Mouse (Mus musculus) v-Abl transformed pro-B cells (cell line): ENCODE measurements around the gene Accsl.

Experiments used
- in situ Hi-C, 2 experiments: fragments of 400-800 bp; cut with MboI; formaldehyde crosslinking; loops; one replicate each; pipeline ENCODE4 v1.15.1; 2025; ENCODE audit not compliant: unreplicated experiment in 2 of 2

Gene Accsl

DNA sequence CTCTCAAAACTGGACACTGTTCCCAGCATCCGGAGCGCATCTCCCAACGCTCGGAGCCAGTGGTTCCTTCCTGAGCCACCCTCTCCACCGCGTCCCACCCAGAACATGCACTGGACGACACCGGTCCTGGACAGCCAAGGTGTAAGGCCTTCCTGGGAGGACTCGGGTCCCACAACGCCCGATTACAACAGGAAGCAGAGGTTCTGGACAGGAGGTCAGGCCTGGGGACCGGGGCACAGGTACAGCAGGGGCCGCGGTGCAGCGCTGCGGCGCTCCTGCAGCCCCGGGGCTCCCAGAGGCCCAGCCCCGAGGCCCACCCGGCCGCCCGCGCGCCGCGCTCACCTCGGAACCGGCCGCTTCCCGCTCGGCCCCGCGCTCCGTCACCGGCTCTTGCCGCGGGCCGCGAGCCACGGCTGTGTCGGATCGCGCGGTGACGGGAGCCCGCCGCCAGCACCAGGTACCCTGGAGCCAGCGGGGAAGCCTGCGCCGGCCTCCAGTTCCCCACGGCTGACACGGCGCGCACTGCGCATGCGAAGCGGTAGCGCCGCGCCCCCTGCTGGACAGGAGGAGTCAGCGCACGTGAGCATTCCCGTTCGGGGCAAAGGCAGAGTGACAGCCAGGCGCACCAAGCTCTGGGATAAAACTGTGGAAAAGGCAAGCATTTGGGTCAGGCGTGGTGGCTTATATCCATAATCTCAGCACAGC lies 46.8 kb downstream of the Accsl start, which contains the start of gene Ext2:
Ext2 (minus strand) TSS at position 524 of the 705 bp plus-strand sequence.
- in situ Hi-C loops, result loop anchor here in 1 of 2 experiments (25.0 kb wide), 2 partner anchors 760 to 910 kb away; partner anchors contain the start of gene Syt13

DNA sequence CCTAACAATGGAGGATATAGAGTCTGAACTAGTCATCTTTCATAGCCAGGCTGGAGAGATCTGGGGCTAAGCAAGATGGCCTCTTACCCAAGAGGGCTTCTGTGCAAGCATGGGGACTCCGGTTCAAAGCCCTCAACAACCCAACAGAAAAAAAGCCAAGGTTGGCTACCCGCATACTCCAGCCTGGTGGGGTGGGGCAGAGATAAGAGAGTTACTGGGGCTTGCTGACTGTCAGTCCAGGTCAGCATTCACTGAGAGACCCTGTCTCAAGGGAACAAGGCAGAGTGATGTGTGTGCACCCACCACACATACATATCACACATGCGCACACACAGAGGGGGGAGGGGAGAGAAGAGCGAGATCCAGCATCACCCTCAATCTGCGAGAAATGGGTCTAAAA lies 51.2 kb downstream of the Accsl start:
- in situ Hi-C loops, result loop anchor here (10.0 to 25.0 kb wide), 5 partner anchors 343 to 905 kb away; partner anchors contain the start of gene Syt13 (in 1 of the 2)

- in situ Hi-C loops, result loop anchor here (10.0 to 25.0 kb wide), 5 partner anchors 339 to 901 kb away; partner anchors contain the start of gene Syt13 (in 1 of the 2)
These were observed 55.6 kb downstream of the Accsl start for GRCm38 (mm10) chr2:93813343-93813742.

DNA sequence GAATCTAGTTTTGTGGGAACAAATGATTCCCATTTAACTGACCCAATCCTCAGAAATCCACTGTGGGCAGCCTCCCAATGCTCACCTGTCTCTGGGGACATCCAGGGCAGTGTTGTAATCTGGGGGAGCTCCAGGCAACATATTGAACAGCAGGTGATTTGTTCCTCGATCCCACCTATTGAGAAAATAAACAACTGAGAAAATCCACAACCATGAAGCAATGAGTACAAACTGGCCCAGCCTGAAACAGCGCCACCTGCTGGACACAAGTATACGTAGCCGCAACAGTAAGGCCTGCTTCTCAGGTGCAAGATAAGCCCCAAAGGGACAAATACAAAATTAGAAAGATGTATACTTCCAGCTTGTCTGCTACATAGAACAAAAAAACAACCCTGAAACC lies 57.1 kb downstream of the Accsl start:
- in situ Hi-C loops, result loop anchor here (10.0 to 25.0 kb wide), 5 partner anchors 337 to 900 kb away; partner anchors contain the start of gene Syt13 (in 1 of the 2)

DNA sequence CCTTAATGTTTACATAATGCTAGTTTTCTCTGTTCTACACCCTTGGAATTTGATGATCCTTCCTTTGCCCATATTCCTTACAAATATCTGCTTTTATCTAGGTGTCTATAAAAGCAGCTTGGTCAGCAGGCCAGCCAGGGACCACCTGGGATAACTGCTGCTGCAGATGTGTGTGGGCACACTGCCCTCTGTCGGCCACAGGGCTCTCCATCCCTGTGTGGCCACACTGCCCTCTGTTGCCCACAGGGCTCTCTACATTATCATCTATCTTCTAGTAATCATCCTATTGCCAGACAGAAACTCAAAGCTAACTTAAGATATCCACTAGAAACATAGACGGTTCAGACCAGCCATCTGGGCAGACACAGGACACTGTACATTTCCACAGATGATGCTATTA lies 59.0 kb downstream of the Accsl start:
- in situ Hi-C loops, result loop anchor here (10.0 to 25.0 kb wide), 5 partner anchors 335 to 898 kb away; partner anchors contain the start of gene Syt13 (in 1 of the 2)

DNA sequence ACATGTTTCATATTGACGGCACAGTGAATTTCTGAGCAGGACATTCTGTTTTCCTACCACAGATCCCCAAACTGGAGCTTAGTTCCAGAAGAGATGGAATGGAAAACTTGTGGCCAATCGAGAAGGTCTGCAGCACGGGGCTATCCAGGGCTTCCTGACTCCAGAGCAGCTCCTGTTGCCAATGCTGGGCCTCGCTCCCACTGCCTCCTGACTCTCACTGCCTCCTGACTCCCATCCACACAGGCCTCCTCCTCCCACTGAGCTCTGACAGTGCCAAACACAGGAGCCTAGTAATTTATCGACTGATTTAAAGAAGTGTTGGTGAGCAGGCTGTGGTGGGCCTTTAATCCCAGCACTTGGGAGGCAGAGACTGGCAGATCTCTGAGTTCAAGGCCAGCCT lies 60.9 kb downstream of the Accsl start:
- in situ Hi-C loops, result loop anchor here in 1 of 2 experiments (25.0 kb wide), 2 partner anchors 746 to 896 kb away; partner anchors contain the start of gene Syt13

- in situ Hi-C loops, result loop anchor here in 1 of 2 experiments (25.0 kb wide), 2 partner anchors 745 to 895 kb away; partner anchors contain the start of gene Syt13
These were observed 61.5 kb downstream of the Accsl start for GRCm38 (mm10) chr2:93807440-93807839.

DNA sequence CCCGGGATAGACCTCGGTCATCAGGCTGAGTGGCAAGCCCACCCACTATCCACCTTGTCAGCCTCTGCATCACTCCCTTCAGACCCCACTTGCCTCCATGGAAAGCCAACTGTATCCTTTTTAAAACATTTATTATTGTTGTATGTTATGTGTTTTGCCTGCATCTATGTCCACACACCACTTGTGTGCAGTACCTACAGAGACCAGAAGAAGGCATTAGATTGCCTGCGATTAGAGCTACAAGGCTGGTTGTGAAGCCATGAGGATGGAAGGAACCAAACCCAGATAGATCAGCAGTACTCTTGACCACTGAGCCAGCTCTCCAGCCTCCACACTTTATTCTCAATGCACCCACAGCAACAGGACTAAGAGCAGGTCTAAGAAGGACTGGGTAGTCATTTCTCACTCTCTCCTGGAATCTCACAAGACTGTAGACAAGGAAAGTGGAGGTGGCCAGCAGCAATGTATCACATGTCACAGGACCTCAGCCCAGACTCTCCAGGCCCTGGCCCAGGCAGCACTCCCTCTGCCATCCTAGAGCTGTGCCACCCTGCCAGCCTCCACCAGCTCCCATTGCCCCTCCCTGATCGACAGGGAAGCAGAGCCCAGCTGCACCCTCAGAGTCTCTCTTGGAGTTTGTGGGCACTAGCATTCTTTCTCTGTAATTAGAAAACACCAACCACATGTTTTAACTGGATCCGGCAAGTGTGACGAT lies 62.3 kb downstream of the Accsl start:
- in situ Hi-C loops, result loop anchor here in 1 of 2 experiments (25.0 kb wide), 2 partner anchors 744 to 894 kb away; partner anchors contain the start of gene Syt13

DNA sequence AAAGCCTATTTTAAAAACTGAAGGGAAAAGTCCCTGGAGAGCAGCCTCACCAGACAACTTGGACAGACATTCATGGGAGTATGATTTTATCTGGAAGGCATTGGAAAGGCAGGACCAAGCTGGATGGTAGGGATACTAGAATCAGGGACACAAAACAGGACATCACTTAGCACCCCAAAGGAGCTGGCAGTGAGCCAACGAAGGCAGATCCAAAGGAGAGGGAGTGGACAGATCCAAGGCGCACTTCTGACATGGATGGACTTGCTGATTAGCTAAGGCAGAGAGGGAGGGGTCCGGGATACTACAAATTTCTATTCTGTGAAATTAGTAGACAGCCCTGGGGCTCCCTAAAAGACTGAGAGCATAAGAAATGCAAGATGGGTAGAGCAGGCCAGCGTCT lies 63.4 kb downstream of the Accsl start:
- in situ Hi-C loops, result loop anchor here in 1 of 2 experiments (25.0 kb wide), 2 partner anchors 743 to 893 kb away; partner anchors contain the start of gene Syt13
